Mouse (Mus musculus) intestine, embryonic 14.5 days (tissue): ENCODE data around the gene Phf13. TPM values are rescaled to one million over a fixed set of nuclear protein-coding genes. Genes with fewer than 3 reads are reported as not detected.

Source experiments
- ATAC-seq: fragments of 200-750 bp; cut with Nextera tagmentation; replicated peaks from 2 replicates; pipeline ENCODE4 v1.8.0; 2017; ENCODE audit warnings: low read depth, moderate number of reproducible peaks, moderate TSS enrichment, moderate library complexity; ENCODE audit not compliant: low FRiP score, low TSS enrichment
- DNase-seq: peaks from one replicate; pipeline ENCODE4 v3.0.0-alpha.2; 2018; ENCODE audit warnings: low spot score
- H3K27ac ChIP-seq: fragments of 300-500 bp; sonication (generic); 2 replicates; pipeline ENCODE4 v1.5.1; 2014; ENCODE audit warnings: low read depth, mild to moderate bottlenecking, control low read depth
- H3K27me3 ChIP-seq: fragments of 300-500 bp; sonication (generic); replicated peaks from 2 replicates; pipeline ENCODE4 v1.6.1; 2014; ENCODE audit warnings: low read length, control low read depth; ENCODE audit not compliant: control insufficient read depth, insufficient read depth
- H3K36me3 ChIP-seq: fragments of 300-500 bp; sonication (generic); 2 replicates; pipeline ENCODE4 v1.6.1; 2014; ENCODE audit warnings: low read length, control low read depth; ENCODE audit not compliant: control insufficient read depth, insufficient read depth
- H3K4me1 ChIP-seq: fragments of 300-500 bp; sonication (generic); replicated peaks from 2 replicates; pipeline ENCODE4 v1.6.1; 2014; ENCODE audit warnings: low read length, control low read depth, mixed read lengths; ENCODE audit not compliant: control insufficient read depth, insufficient read depth
- H3K4me2 ChIP-seq: fragments of 300-500 bp; sonication (generic); 2 replicates; pipeline ENCODE4 v1.6.1; 2014; ENCODE audit warnings: low read length
- H3K4me3 ChIP-seq: fragments of 300-500 bp; sonication (generic); 2 replicates; pipeline ENCODE4 v1.5.1; 2014; ENCODE audit warnings: low read depth, low read length, control low read depth, mixed read lengths
- H3K9ac ChIP-seq: fragments of 300-500 bp; sonication (generic); 2 replicates; pipeline ENCODE4 v1.6.1; 2014; ENCODE audit warnings: mild to moderate bottlenecking, low read length
- H3K9me3 ChIP-seq: fragments of 300-500 bp; sonication (generic); 2 replicates; pipeline ENCODE4 v1.6.1; 2016; ENCODE audit warnings: low read length, control low read depth; ENCODE audit not compliant: control insufficient read depth
- WGBS: fragments of 180-500 bp; shearing (Covaris S2); extraction: QIAGEN DNeasy Blood & Tissue Kit; methylation state at CpG from one replicate; pipeline ENCODE4 v1.1.7; 2014; 5-methylcytosine and 5-hydroxymethylcytosine counted together
- polyA plus RNA-seq: library from polyadenylated mRNA; unstranded; fragments of >200 nt; fragmentation: Nextera tagmentation; extraction: Ambion mirVana; gene quantifications from 2 replicates; pipeline ENCODE4 v1.2.1, GENCODE M21; 2014

Gene Phf13
- polyA plus RNA-seq, 1 experiment from 2014 or later, result 23.1 TPM

- DNase-seq (no peak), ATAC-seq (no peak)
- H3K27me3 ChIP-seq, result no peaks in the 10 kb centered on the region
- no peak overlapping the region for H3K4me2 ChIP-seq
- H3K4me1 ChIP-seq, result no peaks in the 10 kb centered on the region
- no peaks in the 10 kb centered on the region for H3K9me3 ChIP-seq
- no peak overlapping the region for H3K9ac ChIP-seq
- WGBS, result 85% methylated on average over 9 of the region's 9 CpGs
- peaks cover 80% of the 10 kb centered on the region for H3K36me3 ChIP-seq
- H3K27ac ChIP-seq, result no peak overlapping the region
- H3K4me3 ChIP-seq, result no peak overlapping the region
These were observed 38.3 kb downstream of the Phf13 start for GRCm38 (mm10) chr4:151957584-151958315.

- WGBS, result 86% methylated on average over 1 of the region's 1 CpGs
- H3K36me3 ChIP-seq, result peaks cover 88% of the 10 kb centered on the region
- no peak overlapping the region for H3K4me3 ChIP-seq
- H3K9ac ChIP-seq, result no peak overlapping the region
- H3K4me2 ChIP-seq, result no peak overlapping the region
- no peak overlapping the region for H3K27ac ChIP-seq
- DNase-seq (no peak), ATAC-seq (no peak)
- H3K9me3 ChIP-seq, result no peaks in the 10 kb centered on the region
- no peaks in the 10 kb centered on the region for H3K27me3 ChIP-seq
- no peaks in the 10 kb centered on the region for H3K4me1 ChIP-seq
These were observed 40.3 kb downstream of the Phf13 start for GRCm38 (mm10) chr4:151955791-151956190.

- Histone ChIP-seq H3K27me3 (no peaks in the 10 kb centered on the region), H3K36me3 (peaks cover 74% of the 10 kb centered on the region), H3K4me2 (no peak overlapping the region), H3K9me3 (no peaks in the 10 kb centered on the region), H3K4me3 (no peak overlapping the region), H3K4me1 (no peaks in the 10 kb centered on the region), H3K9ac (no peak overlapping the region), H3K27ac (no peak overlapping the region)
- ATAC-seq (no peak), DNase-seq (no peak)
- WGBS, result 63% methylated on average over 6 of the region's 6 CpGs
These were observed 42.8 kb downstream of the Phf13 start for GRCm38 (mm10) chr4:151953209-151953608.

- no peaks in the 10 kb centered on the region for H3K27me3 ChIP-seq
- no peak overlapping the region for H3K9ac ChIP-seq
- DNase-seq, result no peak
- no peaks in the 10 kb centered on the region for H3K4me1 ChIP-seq
- no peak overlapping the region for H3K27ac ChIP-seq
- H3K4me3 ChIP-seq, result no peak overlapping the region
- H3K4me2 ChIP-seq, result no peak overlapping the region
- no peaks in the 10 kb centered on the region for H3K9me3 ChIP-seq
- H3K36me3 ChIP-seq, result peaks cover 37% of the 10 kb centered on the region
- no peak for ATAC-seq
- WGBS, result 91% methylated on average over 14 of the region's 14 CpGs
These were observed 47.3 kb downstream of the Phf13 start for GRCm38 (mm10) chr4:151948497-151949471.

- no peak overlapping the region for H3K4me2 ChIP-seq
- ATAC-seq, result no peak
- no peak overlapping the region for H3K9ac ChIP-seq
- WGBS, result 92% methylated on average over 11 of the region's 11 CpGs
- no peak overlapping the region for H3K27ac ChIP-seq
- no peaks in the 10 kb centered on the region for H3K27me3 ChIP-seq
- no peaks in the 10 kb centered on the region for H3K4me1 ChIP-seq
- peaks cover 12% of the 10 kb centered on the region for H3K36me3 ChIP-seq
- no peak overlapping the region for H3K4me3 ChIP-seq
- H3K9me3 ChIP-seq, result no peaks in the 10 kb centered on the region
- DNase-seq, result no peak
These were observed 49.8 kb downstream of the Phf13 start for GRCm38 (mm10) chr4:151946211-151946610.

Other genes starting within 250 kb of the Phf13 start
- 85.7 and 88.1 TPM in 2 replicates for gene Camta1, start 134.4 kb downstream of the Phf13 start, polyA plus RNA-seq
- gene Dnajc11, start 62.6 kb downstream of the Phf13 start, polyA plus RNA-seq, result 72.7 and 76.7 TPM in 2 replicates
- 29.8 and 34.0 TPM in 2 replicates for gene Thap3, start 7.3 kb downstream of the Phf13 start, polyA plus RNA-seq
- gene Klhl21, start 12.5 kb upstream of the Phf13 start, polyA plus RNA-seq, result 5.9 and 6.1 TPM in 2 replicates
- 16.3 and 28.0 TPM in 2 replicates for gene Zbtb48, start 31.4 kb upstream of the Phf13 start, polyA plus RNA-seq
- gene Tas1r1, start 42.3 kb upstream of the Phf13 start, polyA plus RNA-seq, result 0.14 and 0.17 TPM in 2 replicates
- gene Nol9, start 43.1 kb upstream of the Phf13 start, polyA plus RNA-seq, result 34.9 and 36.0 TPM in 2 replicates
- gene Plekhg5, start 76.2 kb upstream of the Phf13 start, polyA plus RNA-seq, result 9.0 and 9.2 TPM in 2 replicates
- gene Tnfrsf25, start 119.7 kb upstream of the Phf13 start, polyA plus RNA-seq, result 0.97 and 0.98 TPM in 2 replicates
- gene Espn, start 156.1 kb upstream of the Phf13 start, polyA plus RNA-seq, result 22.8 and 24.2 TPM in 2 replicates
- gene Hes2, start 162.6 kb upstream of the Phf13 start, polyA plus RNA-seq, result not detected in 2 replicates
- gene Acot7, start 181.9 kb upstream of the Phf13 start, polyA plus RNA-seq, result 61.5 and 69.7 TPM in 2 replicates